Mouse (Mus musculus) liver, embryonic 14.5 days (tissue): Measurements from ENCODE around the gene Vwa7. TPM values are rescaled to one million over a fixed set of nuclear protein-coding genes. Genes with fewer than 3 reads are reported as not detected.

Experiments
- ATAC-seq: fragments of 200-750 bp; cut with Nextera tagmentation; 2 replicates; pipeline ENCODE4 v1.8.0; 2017; ENCODE audit warnings: moderate number of reproducible peaks, mild to moderate bottlenecking, moderate library complexity; ENCODE audit not compliant: insufficient read depth
- DNase-seq, 3 experiments: peaks; one replicate each; pipeline ENCODE4 v3.0.0-alpha.2; 2012 to 2013; ENCODE audit warnings: low read depth in 3 of 3, low spot score in 3 of 3
- H3K27ac ChIP-seq: fragments of 300-500 bp; sonication (generic); 2 replicates; pipeline ENCODE4 v1.5.1; 2014; ENCODE audit warnings: moderate library complexity, mild to moderate bottlenecking, control low read depth, inconsistent platforms
- H3K27me3 ChIP-seq: fragments of 300-500 bp; sonication (generic); 2 replicates; pipeline ENCODE4 v1.6.1; 2014; ENCODE audit warnings: mild to moderate bottlenecking, low read length, moderate library complexity; ENCODE audit not compliant: control insufficient read depth, insufficient read depth
- H3K36me3 ChIP-seq: fragments of 300-500 bp; sonication (generic); replicated peaks from 2 replicates; pipeline ENCODE4 v1.6.1; 2014; ENCODE audit warnings: low read depth; ENCODE audit not compliant: control insufficient read depth, insufficient read depth
- H3K4me1 ChIP-seq, 2 experiments: fragments of 200-500 bp in 1 of 2; fragments of 300-500 bp in 1 of 2; sonication (generic) in 1 of 2; replicated peaks; 2 replicates each; pipeline ENCODE4 v1.6.1; 2012 to 2014; ENCODE audit warnings: antibody characterized with exemption in 1 of 2, inconsistent platforms in 1 of 2, low read length in 1 of 2; ENCODE audit not compliant: control insufficient read depth in 2 of 2, insufficient read depth in 2 of 2
- H3K4me2 ChIP-seq: fragments of 300-500 bp; sonication (generic); 2 replicates; pipeline ENCODE4 v1.6.1; 2014; ENCODE audit warnings: low read depth, mild to moderate bottlenecking, control low read depth, moderate library complexity
- H3K4me3 ChIP-seq, 2 experiments: fragments of 200-500 bp in 1 of 2; fragments of 300-500 bp in 1 of 2; sonication (generic) in 1 of 2; 2 replicates each; pipeline ENCODE4 v1.5.1; 2012 to 2014; ENCODE audit warnings: low read depth in 2 of 2, low read length in 2 of 2, mild to moderate bottlenecking in 2 of 2, control low read depth in 1 of 2, inconsistent platforms in 1 of 2, moderate library complexity in 1 of 2; ENCODE audit not compliant: insufficient read depth in 1 of 2
- H3K9ac ChIP-seq: fragments of 300-500 bp; sonication (generic); replicated peaks from 2 replicates; pipeline ENCODE4 v1.6.1; 2014; ENCODE audit warnings: mild to moderate bottlenecking, control low read depth, moderate library complexity
- H3K9me3 ChIP-seq: fragments of 300-500 bp; sonication (generic); 2 replicates; pipeline ENCODE4 v1.6.1; 2016; ENCODE audit warnings: low read length, mixed read lengths; ENCODE audit not compliant: control insufficient read depth
- CTCF ChIP-seq: IDR thresholded peaks from 2 replicates; pipeline ENCODE4 v1.5.1; 2016; ENCODE audit warnings: antibody characterized with exemption, low read depth, control low read depth
- EP300 ChIP-seq: IDR thresholded peaks from 2 replicates; pipeline ENCODE4 v1.6.1; 2016; ENCODE audit warnings: antibody characterized with exemption, low read depth
- WGBS: fragments of 180-500 bp; shearing (Covaris S2); extraction: QIAGEN DNeasy Blood & Tissue Kit; methylation state at CpG from one replicate; pipeline ENCODE4 v1.1.7; 2014; ENCODE audit not compliant: insufficient replicate concordance; 5-methylcytosine and 5-hydroxymethylcytosine counted together
- polyA plus RNA-seq, 2 experiments: library from polyadenylated mRNA; depleted of rRNA in 1 of 2; stranded (reverse) in 1 of 2; unstranded in 1 of 2; fragments of >200 nt; fragmentation: Nextera tagmentation in 1 of 2; extraction: Ambion mirVana in 1 of 2; gene quantifications; 2 replicates each; pipeline versions ENCODE4 v1.2.1 to v1.2.3; 2012 to 2014

Vwa7 gene
- polyA plus RNA-seq, 2 experiments = 0.18 TPM; not detected in 1

GRCm38 (mm10) chr17:35000717-35001451, 15.5 kb upstream of the Vwa7 start, which contains the start of gene Vars:
Gene Vars, plus strand, starts transcription at chr17:35000987.
- ATAC-seq (peak; percentile 87), DNase-seq (peak; percentile 73 to 81 (median 77))
- H3K9ac ChIP-seq = peak within 1 kb of the TSS; percentile 93
- TF ChIP-seq EP300 (peak; percentile 37), CTCF (no peak)
- H3K4me3 ChIP-seq = peak within 1 kb of the TSS; percentile 89 to 95
- no peaks in the 10 kb centered on the region for H3K9me3 ChIP-seq
- peak within 1 kb of the TSS; percentile 93 for H3K27ac ChIP-seq
- no peaks in the 10 kb centered on the region for H3K27me3 ChIP-seq
- under 1% methylated on average over 77 of the region's 83 CpGs for WGBS
- H3K36me3 ChIP-seq = peaks cover 44% of the 10 kb centered on the region
- H3K4me1 ChIP-seq = peaks cover 35 to 47% of the 10 kb centered on the region in 2 experiments
- peak within 1 kb of the TSS; percentile 88 for H3K4me2 ChIP-seq

- H3K4me2 ChIP-seq = peak overlapping the region; percentile 88
- under 1% methylated on average over 35 of the region's 35 CpGs for WGBS
- H3K36me3 ChIP-seq = peaks cover 46% of the 10 kb centered on the region
- ATAC-seq = peak; percentile 7; the same call in 1 of the 2 replicates
- peaks cover 32 to 45% of the 10 kb centered on the region in 2 experiments for H3K4me1 ChIP-seq
- H3K4me3 ChIP-seq = peak overlapping the region; percentile 73 to 89
- no peaks in the 10 kb centered on the region for H3K9me3 ChIP-seq
- H3K27me3 ChIP-seq = no peaks in the 10 kb centered on the region
- H3K9ac ChIP-seq = peak overlapping the region; percentile 81
- peak overlapping the region; percentile 87 for H3K27ac ChIP-seq
- TF ChIP-seq EP300 = no peak
- TF ChIP-seq CTCF = no peak
- DNase-seq = no peak
Observed at GRCm38 (mm10) chr17:35001452-35002152, 14.8 kb upstream of the Vwa7 start.

- ATAC-seq = peak; percentile 16
- H3K4me1 ChIP-seq = peaks cover 29 to 40% of the 10 kb centered on the region in 2 experiments
- H3K36me3 ChIP-seq = peaks cover 45% of the 10 kb centered on the region
Observed at GRCm38 (mm10) chr17:35002153-35002865, 14.1 kb upstream of the Vwa7 start.

GRCm38 (mm10) chr17:35003022-35003838, 13.1 kb upstream of the Vwa7 start:
- H3K36me3 ChIP-seq = peaks cover 43% of the 10 kb centered on the region
- peak overlapping the region; percentile 73 to 89 for H3K4me3 ChIP-seq
- DNase-seq = no peak
- H3K4me2 ChIP-seq = peak overlapping the region; percentile 88
- no peaks in the 10 kb centered on the region for H3K9me3 ChIP-seq
- peak overlapping the region; percentile 87 for H3K27ac ChIP-seq
- H3K4me1 ChIP-seq = peaks cover 22 to 32% of the 10 kb centered on the region in 2 experiments
- no peaks in the 10 kb centered on the region for H3K27me3 ChIP-seq
- 33% methylated on average over 9 of the region's 9 CpGs for WGBS
- TF ChIP-seq EP300 (no peak), CTCF (no peak)
- no peak for ATAC-seq
- peak overlapping the region; percentile 81 for H3K9ac ChIP-seq

More at GRCm38 (mm10) chr17:35002153-35002865, 14.1 kb upstream of the Vwa7 start:
- peak overlapping the region; percentile 81 for H3K9ac ChIP-seq
- TF ChIP-seq EP300 (no peak; the same call in 1 of the 2 replicates), CTCF (peak; percentile 23; the same call in 1 of the 2 replicates)
- DNase-seq = peak in 2 of 3 experiments; percentile 49 to 70
- peak overlapping the region; percentile 87 for H3K27ac ChIP-seq
- peak overlapping the region; percentile 73 to 89 for H3K4me3 ChIP-seq
- 3% methylated on average over 12 of the region's 12 CpGs for WGBS
- no peaks in the 10 kb centered on the region for H3K27me3 ChIP-seq
- H3K9me3 ChIP-seq = no peaks in the 10 kb centered on the region
- peak overlapping the region; percentile 88 for H3K4me2 ChIP-seq
